Mouse (Mus musculus) embryonic fibroblast, embryonic 13.5 days (primary cell): ENCODE measurements at regions not wholly inside any gene's neighbourhood (a gene's known extent, or its start where the extent isn't known, plus 50 kb on each side); places are given as distances from the start of the nearest gene placed in this dataset.
A peak's percentile ranks its signal among the peaks of the same experiment; 100 is the strongest.

Experiments used
- H3K27ac ChIP-seq: 2 replicates; pipeline ENCODE4 v1.5.1; 2012; ENCODE audit warnings: low read length, control low read depth, inconsistent platforms; ENCODE audit not compliant: insufficient read depth
- H3K4me1 ChIP-seq: 2 replicates; pipeline ENCODE4 v1.6.1; 2011; ENCODE audit warnings: low read length; ENCODE audit not compliant: control insufficient read depth, insufficient read depth
- H3K4me3 ChIP-seq: 2 replicates; pipeline ENCODE4 v1.5.1; 2011; ENCODE audit warnings: mild to moderate bottlenecking, control low read depth, low read length; ENCODE audit not compliant: insufficient read depth
- CTCF ChIP-seq: IDR thresholded peaks from 2 replicates; pipeline ENCODE4 v1.5.1; 2011; ENCODE audit warnings: mild to moderate bottlenecking, control low read depth, low read length, moderate library complexity, borderline replicate concordance; ENCODE audit not compliant: insufficient read depth
- POLR2A ChIP-seq: IDR thresholded peaks from 2 replicates; pipeline ENCODE4 v1.6.1; 2011; ENCODE audit warnings: low read depth, mild to moderate bottlenecking, control low read depth, low read length, moderate library complexity

GRCm38 (mm10) chr10:37294231-37294630 lies 155.5 kb upstream of the Marcks start:
- H3K4me1 ChIP-seq: no peaks in the 10 kb centered on the region
- TF ChIP-seq POLR2A (no peak), CTCF (no peak)
- H3K4me3 ChIP-seq: no peak overlapping the region
- no peak overlapping the region for H3K27ac ChIP-seq

GRCm38 (mm10) chr10:37293292-37293691 lies 154.6 kb upstream of the Marcks start:
- Histone ChIP-seq H3K4me3 (no peak overlapping the region), H3K4me1 (no peaks in the 10 kb centered on the region), H3K27ac (no peak overlapping the region)
- TF ChIP-seq CTCF: no peak
- no peak for TF ChIP-seq POLR2A

GRCm38 (mm10) chr10:37291639-37292495 lies 153.1 kb upstream of the Marcks start:
- H3K4me1 ChIP-seq: no peaks in the 10 kb centered on the region
- no peak for TF ChIP-seq POLR2A
- no peak for TF ChIP-seq CTCF

GRCm38 (mm10) chr10:37289964-37290704 lies 151.4 kb upstream of the Marcks start:
- no peak for TF ChIP-seq POLR2A
- no peak for TF ChIP-seq CTCF
- Histone ChIP-seq H3K27ac (no peak overlapping the region), H3K4me1 (no peaks in the 10 kb centered on the region), H3K4me3 (no peak overlapping the region)

More at GRCm38 (mm10) chr10:37291639-37292495, 153.1 kb upstream of the Marcks start:
- H3K4me3 ChIP-seq: no peak overlapping the region
- H3K27ac ChIP-seq: peak overlapping the region; percentile 81

- H3K27ac ChIP-seq: no peak overlapping the region
- TF ChIP-seq CTCF (no peak), POLR2A (no peak)
- no peak overlapping the region for H3K4me3 ChIP-seq
- no peaks in the 10 kb centered on the region for H3K4me1 ChIP-seq
Observed at GRCm38 (mm10) chr10:37286305-37286704, 147.6 kb upstream of the Marcks start.

GRCm38 (mm10) chr10:37282951-37283350 lies 144.2 kb upstream of the Marcks start:
- H3K4me3 ChIP-seq: no peak overlapping the region
- peaks cover 8% of the 10 kb centered on the region; the same call in 1 of the 2 replicates for H3K4me1 ChIP-seq
- TF ChIP-seq POLR2A (no peak), CTCF (no peak)
- no peak overlapping the region for H3K27ac ChIP-seq

- TF ChIP-seq POLR2A: no peak
- no peak for TF ChIP-seq CTCF
- Histone ChIP-seq H3K27ac (no peak overlapping the region), H3K4me3 (no peak overlapping the region), H3K4me1 (peaks cover 8% of the 10 kb centered on the region; the same call in 1 of the 2 replicates)
Observed at GRCm38 (mm10) chr10:37280823-37281222, 142.1 kb upstream of the Marcks start.

GRCm38 (mm10) chr10:37280150-37280820 lies 141.6 kb upstream of the Marcks start:
- Histone ChIP-seq H3K4me1 (peaks cover 8% of the 10 kb centered on the region; the same call in 1 of the 2 replicates), H3K4me3 (no peak overlapping the region), H3K27ac (no peak overlapping the region)
- TF ChIP-seq POLR2A (no peak), CTCF (no peak)

- TF ChIP-seq POLR2A (no peak), CTCF (no peak)
- Histone ChIP-seq H3K4me3 (no peak overlapping the region), H3K27ac (peak overlapping the region; percentile 83), H3K4me1 (peaks cover 8% of the 10 kb centered on the region; the same call in 1 of the 2 replicates)
Observed at GRCm38 (mm10) chr10:37279316-37279715, 140.6 kb upstream of the Marcks start.
